Mouse (Mus musculus) lung, postnatal 0 days (tissue): ENCODE results near the gene Gm49358.

ENCODE experiments used
- CTCF ChIP-seq: IDR thresholded peaks from 2 replicates; pipeline ENCODE4 v1.5.1; 2016; ENCODE audit warnings: antibody characterized with exemption, mild to moderate bottlenecking
- EP300 ChIP-seq: IDR thresholded peaks from 2 replicates; pipeline ENCODE4 v1.6.1; 2016; ENCODE audit warnings: antibody characterized with exemption, mild to moderate bottlenecking, control low read depth

GRCm38 (mm10) chr10:86762384-86762730 lies 1.4 kb upstream of the Gm49358 start:
- TF ChIP-seq CTCF (no peak), EP300 (no peak)
